15 mouse cellular contexts compared by ENCODE assay signal in genomic region chr12:99548419-99548818, GRCm38 (mm10).
"Had no signal": no experiment of that assay in that cellular context is flagged by ENCODE, and none has a peak within 500 bp of the region (broad histone marks: within the 10 kb centered on the region; RNA-seq: fewer than 3 reads in every experiment).

No protein-coding gene starts in this region.

- H3K27ac ChIP-seq: kidney, embryonic 15.5 days; left cerebral cortex, adult 2 months; limb, embryonic 10.5 days; liver, embryonic 15.5 days; lung, embryonic 15.5 days; midbrain, embryonic 12.5 days; stomach, embryonic 15.5 days had no signal

- H3K9me3 ChIP-seq: kidney, embryonic 15.5 days; limb, embryonic 10.5 days; liver, embryonic 15.5 days; lung, embryonic 15.5 days; megakaryocyte, embryonic 14.5 days; midbrain, embryonic 12.5 days; stomach, embryonic 15.5 days had no signal

- H3K36me3 ChIP-seq: kidney, embryonic 15.5 days; liver, embryonic 15.5 days; lung, embryonic 15.5 days; stomach, embryonic 15.5 days had no signal

- H3K9ac ChIP-seq: kidney, embryonic 15.5 days; liver, embryonic 15.5 days; lung, embryonic 15.5 days; midbrain, embryonic 12.5 days; stomach, embryonic 15.5 days had no signal

- H3K4me2 ChIP-seq: kidney, embryonic 15.5 days; liver, embryonic 11.5 days; liver, embryonic 15.5 days; lung, embryonic 15.5 days; midbrain, embryonic 12.5 days; stomach, embryonic 15.5 days had no signal

- ATAC-seq: midbrain, embryonic 16.5 days had no signal

- DNase-seq: kidney, postnatal 14 days; lung, postnatal 4 days; right cerebral cortex, postnatal 14 days; thymus, adult 2 months; thymus, postnatal 25 days had no signal

- H3K27me3 ChIP-seq: kidney, embryonic 15.5 days; liver, embryonic 15.5 days; lung, embryonic 15.5 days; megakaryocyte, embryonic 14.5 days; midbrain, embryonic 12.5 days; stomach, embryonic 15.5 days had no signal

- H3K4me3 ChIP-seq: kidney, embryonic 15.5 days; left cerebral cortex, adult 2 months; limb, embryonic 10.5 days; liver, embryonic 15.5 days; lung, embryonic 15.5 days; megakaryocyte, embryonic 14.5 days; midbrain, embryonic 12.5 days; stomach, embryonic 15.5 days had no signal
